Mouse (Mus musculus) spleen, adult 2 months (tissue): ENCODE results near the gene Tekt1. TPM values are rescaled to one million over a fixed set of nuclear protein-coding genes. Genes with fewer than 3 reads are reported as not detected.
"Not testable (repeated sequence)": the region's sequence is repeated elsewhere in the genome, so short reads cannot be mapped to it uniquely, and the experiment has no call there.

Experiments
- DNase-seq, 2 experiments: peaks; one replicate each; pipeline versions ENCODE4 v3.0.0 to v3.0.0-alpha.2; 2012 to 2021; ENCODE audit warnings: low spot score in 2 of 2, low read depth in 1 of 2
- H3K27ac ChIP-seq: fragments of 200-500 bp; 2 replicates; pipeline ENCODE4 v1.5.1; 2012; ENCODE audit warnings: low read length, inconsistent platforms; ENCODE audit not compliant: insufficient read depth
- H3K27me3 ChIP-seq: fragments of 200-500 bp; 2 replicates; pipeline ENCODE4 v1.6.1; 2012; ENCODE audit warnings: mild to moderate bottlenecking, moderate library complexity, low read length, inconsistent platforms; ENCODE audit not compliant: control insufficient read depth, insufficient read depth
- H3K36me3 ChIP-seq: fragments of 200-500 bp; 2 replicates; pipeline ENCODE4 v1.6.1; 2012; ENCODE audit warnings: mild to moderate bottlenecking, low read length, inconsistent platforms; ENCODE audit not compliant: control insufficient read depth, insufficient read depth
- H3K4me1 ChIP-seq: fragments of 200-500 bp; 2 replicates; pipeline ENCODE4 v1.6.1; 2011; ENCODE audit warnings: inconsistent platforms; ENCODE audit not compliant: control insufficient read depth, insufficient read depth, insufficient read length
- H3K4me3 ChIP-seq: fragments of 200-500 bp; 2 replicates; pipeline ENCODE4 v1.5.1; 2011; ENCODE audit warnings: mild to moderate bottlenecking, inconsistent platforms; ENCODE audit not compliant: insufficient read depth, insufficient read length; ENCODE audit errors: extremely low read depth
- CTCF ChIP-seq: fragments of 200-500 bp; IDR thresholded peaks from 2 replicates; pipeline ENCODE4 v1.5.1; 2011; ENCODE audit warnings: mild to moderate bottlenecking, inconsistent platforms; ENCODE audit not compliant: insufficient read depth, insufficient read length, insufficient replicate concordance; ENCODE audit errors: extremely low read depth
- POLR2A ChIP-seq: fragments of 200-500 bp; IDR thresholded peaks from 2 replicates; pipeline ENCODE4 v1.6.1; 2011; ENCODE audit warnings: low read depth, low read length, inconsistent platforms
- WGBS: fragments of 180-500 bp; shearing (Covaris S2); methylation state at CpG from one replicate; pipeline ENCODE4 v1.1.7; 2018; 5-methylcytosine and 5-hydroxymethylcytosine counted together
- polyA plus RNA-seq: library from polyadenylated mRNA; depleted of rRNA; stranded (reverse); fragments of >200 nt; gene quantifications from 2 replicates; pipeline ENCODE4 v1.2.3, GENCODE M21; 2012

Tekt1 gene
- polyA plus RNA-seq, 1 experiment: not detected

DNA sequence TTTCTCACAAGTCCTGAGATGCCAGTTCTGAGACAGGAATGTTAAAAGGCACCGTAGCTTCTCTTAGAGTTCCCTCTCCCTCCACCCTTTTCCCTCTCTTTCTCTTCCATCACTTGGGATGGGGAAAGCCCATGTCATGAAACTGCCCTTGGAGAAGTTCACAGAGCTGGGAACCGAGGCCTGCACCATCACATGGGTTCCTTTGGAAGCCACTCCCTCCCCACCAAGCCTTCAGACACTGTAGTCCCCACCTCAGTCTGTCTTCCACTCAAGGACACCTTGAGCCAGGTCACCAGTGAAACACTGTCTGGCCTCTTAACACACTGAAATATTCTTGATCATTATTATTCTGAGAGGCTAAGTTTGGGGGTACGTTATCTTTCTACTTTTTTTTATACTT, 9.1 kb downstream of the Tekt1 start:
- 80% methylated on average over 3 of the region's 3 CpGs for WGBS
- H3K27me3 ChIP-seq: no peaks in the 10 kb centered on the region
- TF ChIP-seq CTCF (no peak), POLR2A (no peak)
- DNase-seq: no peak
- H3K4me3 ChIP-seq: no peak overlapping the region
- H3K36me3 ChIP-seq: no peaks in the 10 kb centered on the region
- H3K4me1 ChIP-seq: no peaks in the 10 kb centered on the region; the same call in 1 of the 2 replicates
- H3K27ac ChIP-seq: no peak overlapping the region

- TF ChIP-seq CTCF (no peak), POLR2A (no peak)
- H3K4me3 ChIP-seq: no peak overlapping the region
- H3K27me3 ChIP-seq: no peaks in the 10 kb centered on the region
- no peak overlapping the region for H3K27ac ChIP-seq
- H3K4me1 ChIP-seq: no peaks in the 10 kb centered on the region; the same call in 1 of the 2 replicates
- 8% methylated on average over 1 of the region's 1 CpGs for WGBS
- H3K36me3 ChIP-seq: no peaks in the 10 kb centered on the region
- DNase-seq: no peak
Measured at GRCm38 (mm10) chr11:72352272-72352671, 10.0 kb downstream of the Tekt1 start.

DNA sequence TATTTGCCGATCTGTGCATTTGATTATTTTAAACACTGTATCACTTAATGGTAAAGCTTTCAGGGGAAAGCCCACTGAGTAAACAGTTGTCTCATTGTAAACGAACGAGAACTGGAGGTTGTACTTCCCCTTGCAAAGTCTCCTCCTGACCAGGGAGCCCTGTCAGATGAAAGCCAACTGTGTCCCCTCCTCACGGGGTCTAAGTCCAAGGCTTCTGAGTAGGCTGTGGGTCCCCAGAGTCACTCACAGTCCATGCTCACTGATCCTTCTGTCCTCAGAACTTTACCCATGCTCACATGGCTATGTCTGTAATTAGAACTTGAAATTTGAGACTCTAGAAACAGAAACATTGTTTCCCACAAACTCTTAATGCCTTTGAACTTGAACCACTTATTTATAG, 12.6 kb downstream of the Tekt1 start:
- Histone ChIP-seq H3K27ac (no peak overlapping the region), H3K4me1 (no peaks in the 10 kb centered on the region), H3K36me3 (no peaks in the 10 kb centered on the region), H3K4me3 (no peak overlapping the region), H3K27me3 (no peaks in the 10 kb centered on the region)
- no peak for DNase-seq
- 73% methylated on average over 4 of the region's 4 CpGs for WGBS
- TF ChIP-seq POLR2A: no peak
- no peak for TF ChIP-seq CTCF

GRCm38 (mm10) chr11:72349016-72349415, 13.2 kb downstream of the Tekt1 start:
- Histone ChIP-seq H3K27ac (no peak overlapping the region), H3K36me3 (no peaks in the 10 kb centered on the region), H3K27me3 (no peaks in the 10 kb centered on the region), H3K4me3 (no peak overlapping the region), H3K4me1 (no peaks in the 10 kb centered on the region)
- TF ChIP-seq POLR2A: no peak
- no peak for TF ChIP-seq CTCF
- 57% methylated on average over 8 of the region's 8 CpGs for WGBS
- no peak for DNase-seq

- Histone ChIP-seq H3K36me3 (no peaks in the 10 kb centered on the region), H3K27me3 (no peaks in the 10 kb centered on the region), H3K27ac (no peak overlapping the region), H3K4me3 (no peak overlapping the region), H3K4me1 (no peaks in the 10 kb centered on the region)
- DNase-seq: no peak
- no peak for TF ChIP-seq POLR2A
- 68% methylated on average over 10 of the region's 10 CpGs for WGBS
Measured at GRCm38 (mm10) chr11:72348563-72348962, 13.7 kb downstream of the Tekt1 start.

GRCm38 (mm10) chr11:72344486-72344885, 17.8 kb downstream of the Tekt1 start:
- no peaks in the 10 kb centered on the region for H3K4me1 ChIP-seq
- 82% methylated on average over 11 of the region's 11 CpGs for WGBS

GRCm38 (mm10) chr11:72343904-72344303, 18.3 kb downstream of the Tekt1 start:
- WGBS: 39% methylated on average over 8 of the region's 8 CpGs
- Histone ChIP-seq H3K4me1 (no peaks in the 10 kb centered on the region), H3K27me3 (no peaks in the 10 kb centered on the region), H3K27ac (no peak overlapping the region), H3K4me3 (no peak overlapping the region), H3K36me3 (no peaks in the 10 kb centered on the region)
- peak in 1 of 2 experiments; percentile 23 for DNase-seq
- no peak for TF ChIP-seq POLR2A
- TF ChIP-seq CTCF: no peak

More at GRCm38 (mm10) chr11:72344486-72344885, 17.8 kb downstream of the Tekt1 start:
- Histone ChIP-seq H3K27ac (no peak overlapping the region), H3K36me3 (no peaks in the 10 kb centered on the region), H3K27me3 (no peaks in the 10 kb centered on the region), H3K4me3 (no peak overlapping the region)
- no peak for TF ChIP-seq POLR2A
- no peak for TF ChIP-seq CTCF
- no peak for DNase-seq

DNA sequence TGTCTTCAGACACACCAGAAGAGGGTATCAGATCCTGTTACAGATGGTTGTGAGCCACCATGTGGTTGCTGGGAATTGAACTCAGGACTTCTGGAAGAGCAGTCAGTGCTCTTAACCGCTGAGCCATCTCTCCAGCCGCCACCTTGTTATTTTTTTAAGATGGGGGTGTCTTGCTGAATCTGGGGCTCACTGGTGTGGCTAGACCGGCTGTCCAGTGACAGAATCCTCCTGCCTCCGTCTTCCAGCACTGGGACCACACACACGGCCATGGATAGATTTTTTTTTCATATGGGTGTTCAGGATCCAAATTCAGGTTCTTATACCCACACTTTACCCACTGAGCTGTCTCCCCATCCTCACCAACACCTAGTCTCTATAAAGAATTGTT, 19.0 kb downstream of the Tekt1 start:
- not testable (repeated sequence) for H3K27me3 ChIP-seq, H3K27ac ChIP-seq, H3K4me1 ChIP-seq, H3K4me3 ChIP-seq, DNase-seq, H3K36me3 ChIP-seq
- WGBS: 93% methylated on average over 5 of the region's 5 CpGs
